Mouse (Mus musculus) mesoderm, embryonic 11.5 days (tissue): ENCODE measurements around the gene Olfr548-ps1.
"Not testable (repeated sequence)": the region's sequence is repeated elsewhere in the genome, so short reads cannot be mapped to it uniquely, and the experiment has no call there.

Experiments
- DNase-seq: peaks from one replicate; pipeline ENCODE4 v3.0.0-alpha.2; 2012; ENCODE audit warnings: low read depth, low spot score

Olfr548-ps1 gene

DNA sequence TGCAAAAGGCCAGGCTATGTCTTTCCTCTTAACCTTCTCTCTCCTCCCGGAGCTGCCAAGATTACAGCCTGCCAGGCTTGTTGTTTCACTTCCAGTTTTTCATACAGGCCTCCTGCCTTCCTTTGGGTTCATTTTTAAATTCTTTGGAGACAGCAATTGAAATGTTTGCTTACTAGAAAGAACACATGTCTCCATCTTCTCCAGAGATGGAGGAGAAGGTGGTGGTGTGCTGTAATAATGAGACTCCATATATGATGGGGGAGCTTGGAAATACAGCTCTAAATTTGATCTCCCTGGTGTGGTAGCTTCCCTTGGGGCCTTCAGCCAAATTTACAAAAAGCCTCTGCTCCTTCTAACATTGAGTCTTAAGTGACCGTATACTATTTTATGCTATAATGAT, at the start of gene Olfr548-ps1:
Gene Olfr548-ps1 (plus strand): TSS at position 301 of the 400 bp plus-strand sequence.
- DNase-seq, result no peak

DNA sequence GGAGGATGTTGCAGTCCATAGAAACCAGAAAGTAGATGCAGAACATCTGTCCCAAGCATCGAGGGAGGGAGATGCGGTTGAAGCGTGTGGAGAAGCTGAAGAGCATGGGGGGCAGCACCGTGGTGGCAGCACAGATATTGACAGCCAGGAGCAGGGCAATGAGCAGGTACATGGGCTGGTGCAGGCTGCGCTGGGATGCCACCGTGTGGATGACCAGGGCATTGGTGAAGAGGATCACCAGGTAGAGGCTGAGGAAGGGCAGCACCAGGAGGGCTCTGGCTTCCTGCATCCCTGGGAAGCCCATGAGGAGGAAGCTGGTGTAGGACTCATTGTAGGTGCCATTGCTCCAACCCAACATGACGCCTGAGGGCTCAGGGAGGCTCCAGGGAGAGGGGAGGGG, 46.3 kb upstream of the Olfr548-ps1 start:
- DNase-seq, result not testable (repeated sequence)

DNA sequence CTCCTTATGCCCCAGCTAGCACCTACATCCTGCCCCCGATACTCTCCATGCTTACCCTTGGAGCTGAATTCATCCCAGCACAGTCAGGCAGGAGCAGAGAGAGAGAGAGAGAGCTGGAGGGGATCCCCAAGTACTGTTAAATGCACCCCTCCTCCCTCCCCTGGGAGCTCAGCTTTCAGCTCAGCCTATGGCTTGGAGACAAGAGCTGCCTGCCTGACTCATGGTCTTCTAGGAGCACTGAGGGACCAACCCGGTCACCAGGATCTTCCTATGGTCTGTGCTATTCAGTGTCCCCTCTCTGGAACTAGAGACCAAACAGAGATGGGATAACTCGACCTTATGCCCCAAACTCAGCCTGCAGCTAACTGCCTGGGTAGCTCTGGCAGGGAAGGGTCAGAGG, 41.2 kb upstream of the Olfr548-ps1 start, which contains the start of gene Olfr545:
Gene Olfr545 (minus strand): TSS at position 101 of the 400 bp plus-strand sequence.
- DNase-seq, result no peak

DNA sequence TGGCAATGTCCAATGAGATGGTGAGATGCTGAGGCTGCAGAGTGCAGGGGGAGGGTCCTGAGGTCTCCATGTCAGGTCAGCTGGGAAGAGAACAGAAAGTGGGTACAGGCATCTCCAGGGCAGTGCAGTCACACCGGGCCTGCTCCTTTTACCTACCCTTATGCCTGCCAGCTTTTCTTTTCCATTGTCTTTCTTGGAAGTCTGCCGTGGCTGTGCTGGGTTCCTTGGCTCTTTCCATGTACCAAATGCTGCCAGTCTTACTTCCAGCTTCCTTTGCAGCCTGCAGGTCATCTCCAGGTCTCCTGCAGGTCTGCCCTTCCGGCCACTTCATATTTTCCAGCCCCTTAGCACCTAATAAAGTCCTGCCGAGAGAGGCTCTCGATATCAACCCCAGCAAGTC, 38.7 kb upstream of the Olfr548-ps1 start:
- no peak for DNase-seq

DNA sequence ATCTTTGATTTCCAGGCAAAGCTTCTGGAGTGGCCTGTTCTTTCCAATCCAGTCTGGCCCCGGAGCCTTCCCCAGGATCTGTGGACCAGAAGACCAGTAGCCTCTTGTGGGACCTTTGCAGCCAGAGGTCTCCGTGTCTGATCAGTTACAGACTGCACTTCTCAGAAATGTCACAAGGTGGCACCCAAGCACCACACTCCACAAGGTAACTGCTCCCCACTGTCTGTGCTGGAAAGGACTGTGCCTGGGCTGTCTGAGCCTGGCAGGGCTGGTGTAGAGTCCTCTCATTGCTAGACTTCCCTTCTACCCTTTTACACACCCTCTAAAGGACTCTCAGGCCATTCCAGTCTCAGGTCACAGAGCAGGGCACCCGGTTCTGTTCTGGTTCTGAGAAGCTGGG, 33.8 kb upstream of the Olfr548-ps1 start:
- peak; percentile 79 for DNase-seq

DNA sequence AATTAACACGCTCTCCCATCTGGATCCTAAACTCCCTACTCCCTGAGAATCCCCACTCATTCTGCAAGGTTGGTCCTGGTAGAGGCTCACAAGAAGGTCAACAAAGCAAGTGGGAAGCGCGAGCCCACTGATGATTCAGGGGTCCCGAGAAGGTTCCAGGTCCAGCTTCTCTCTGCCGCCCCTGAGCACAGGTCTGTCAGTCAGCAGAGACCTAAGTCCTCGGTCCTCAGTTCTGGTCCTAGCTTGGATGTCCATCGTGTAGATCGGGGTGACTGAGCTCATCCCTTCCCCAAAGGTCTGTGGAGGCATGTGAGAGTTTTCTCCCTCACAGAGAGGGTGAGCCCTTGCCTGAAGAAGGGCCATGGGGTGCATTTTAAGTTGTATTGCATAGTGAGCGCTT, 32.6 kb upstream of the Olfr548-ps1 start:
- no peak for DNase-seq

DNA sequence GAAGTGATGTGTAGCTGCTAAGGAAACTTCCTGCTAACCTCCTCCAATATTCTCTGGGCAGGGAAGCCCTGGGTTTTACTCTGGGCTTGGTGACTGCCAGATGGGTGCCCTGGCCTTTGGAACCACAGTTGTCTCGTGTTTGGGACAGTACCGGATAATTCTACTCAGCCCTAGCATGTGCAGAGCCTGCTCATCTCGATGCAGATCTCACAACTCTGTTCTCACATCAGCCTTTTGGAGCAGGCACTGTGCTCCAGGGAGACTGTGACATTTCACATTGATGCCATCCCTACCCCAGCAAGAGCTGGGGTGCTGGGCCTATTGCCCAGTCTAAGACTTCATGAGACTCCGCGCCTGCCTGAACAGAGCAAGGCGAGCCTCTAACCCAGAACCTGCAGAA, 32.0 kb upstream of the Olfr548-ps1 start:
- no peak for DNase-seq

DNA sequence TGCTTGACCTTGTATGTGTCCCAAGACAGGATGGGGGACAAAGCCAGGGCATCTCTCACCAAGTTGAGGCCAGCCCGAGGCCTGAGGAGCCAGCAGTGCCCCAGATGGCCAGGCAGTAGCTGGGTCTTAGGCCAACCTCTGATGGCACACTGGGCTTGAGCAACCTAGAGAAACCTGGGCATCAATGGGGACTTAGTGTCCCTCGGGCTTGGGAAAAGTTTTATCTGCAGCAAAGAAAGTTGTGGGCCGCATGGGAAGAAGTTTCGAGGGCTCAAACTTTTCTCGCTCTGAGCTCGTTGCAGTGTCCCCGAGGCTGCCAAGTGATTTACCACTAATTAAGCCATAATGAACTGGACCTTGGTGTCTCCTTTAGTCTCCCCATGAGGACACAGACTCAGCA, 31.0 kb upstream of the Olfr548-ps1 start:
- no peak for DNase-seq

DNA sequence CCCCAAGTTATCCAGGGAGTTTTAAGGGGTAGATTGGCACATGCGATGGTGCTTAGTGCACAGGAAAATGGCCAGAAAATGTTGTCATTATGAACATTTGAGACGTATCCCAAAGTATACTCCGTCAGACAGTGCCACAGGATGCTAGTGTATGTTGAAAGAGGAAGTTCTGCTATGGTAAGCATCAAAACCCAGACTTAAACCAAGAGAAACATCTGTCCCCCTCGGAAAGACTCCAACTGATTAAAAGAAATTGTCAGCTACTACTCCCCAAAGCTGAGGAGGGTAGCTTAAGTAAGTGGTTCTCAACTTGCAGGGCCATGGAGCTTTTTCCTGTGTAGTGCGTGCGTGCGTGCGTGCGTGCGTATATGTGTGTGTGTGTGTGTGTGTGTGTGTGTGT, 28.8 kb upstream of the Olfr548-ps1 start:
- DNase-seq, result no peak

DNA sequence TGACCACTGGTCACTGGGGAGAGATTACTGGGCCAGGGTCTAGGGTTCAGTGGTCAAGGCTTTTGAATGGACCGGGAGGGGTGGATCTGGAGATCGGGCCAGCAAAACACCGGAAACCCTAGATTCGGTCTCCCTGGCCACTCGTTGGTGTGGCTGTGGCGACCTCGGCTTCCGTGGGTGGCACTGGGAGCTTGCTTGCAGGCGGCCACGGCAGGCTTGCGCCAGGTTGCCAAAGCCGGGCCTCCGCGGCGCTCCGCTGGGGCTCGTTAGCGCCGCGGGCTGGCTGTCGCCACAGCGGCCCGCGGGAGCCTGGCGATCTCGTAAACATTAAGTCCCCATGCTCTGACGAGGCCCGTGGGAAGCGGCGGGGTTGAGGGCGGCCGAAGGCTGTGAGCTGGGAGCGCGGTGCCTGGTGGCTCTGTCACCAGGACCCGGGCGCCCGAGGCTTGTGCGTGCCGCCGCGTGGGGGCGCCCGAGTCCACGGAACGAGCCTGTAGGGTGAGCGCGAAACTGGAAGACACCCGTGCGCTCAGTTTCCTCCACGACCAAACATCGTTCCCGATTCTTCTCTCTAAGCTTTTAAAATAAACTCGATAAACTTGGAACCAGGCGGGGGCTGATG, 27.8 kb upstream of the Olfr548-ps1 start:
- peak; percentile 85 for DNase-seq

DNA sequence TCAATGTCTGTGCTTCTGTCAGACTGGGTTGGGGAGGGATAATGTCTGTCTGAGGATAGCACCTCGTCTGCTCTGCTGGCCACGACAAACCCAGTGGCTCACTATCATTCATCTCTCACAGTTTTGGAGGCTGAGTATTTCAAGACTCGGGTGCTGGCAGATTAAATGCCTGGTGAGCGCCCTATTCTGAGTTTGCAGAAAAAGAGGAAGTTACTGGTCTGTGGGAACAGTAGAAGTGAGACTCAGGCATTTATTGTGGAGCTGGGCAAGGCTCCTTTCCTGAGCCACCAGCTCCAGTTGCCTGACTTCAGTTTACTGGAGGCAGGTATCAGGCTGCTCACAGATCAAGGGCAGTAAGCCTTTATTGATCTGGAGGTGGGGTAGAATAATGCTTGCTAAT, 26.6 kb upstream of the Olfr548-ps1 start:
- no peak for DNase-seq

DNA sequence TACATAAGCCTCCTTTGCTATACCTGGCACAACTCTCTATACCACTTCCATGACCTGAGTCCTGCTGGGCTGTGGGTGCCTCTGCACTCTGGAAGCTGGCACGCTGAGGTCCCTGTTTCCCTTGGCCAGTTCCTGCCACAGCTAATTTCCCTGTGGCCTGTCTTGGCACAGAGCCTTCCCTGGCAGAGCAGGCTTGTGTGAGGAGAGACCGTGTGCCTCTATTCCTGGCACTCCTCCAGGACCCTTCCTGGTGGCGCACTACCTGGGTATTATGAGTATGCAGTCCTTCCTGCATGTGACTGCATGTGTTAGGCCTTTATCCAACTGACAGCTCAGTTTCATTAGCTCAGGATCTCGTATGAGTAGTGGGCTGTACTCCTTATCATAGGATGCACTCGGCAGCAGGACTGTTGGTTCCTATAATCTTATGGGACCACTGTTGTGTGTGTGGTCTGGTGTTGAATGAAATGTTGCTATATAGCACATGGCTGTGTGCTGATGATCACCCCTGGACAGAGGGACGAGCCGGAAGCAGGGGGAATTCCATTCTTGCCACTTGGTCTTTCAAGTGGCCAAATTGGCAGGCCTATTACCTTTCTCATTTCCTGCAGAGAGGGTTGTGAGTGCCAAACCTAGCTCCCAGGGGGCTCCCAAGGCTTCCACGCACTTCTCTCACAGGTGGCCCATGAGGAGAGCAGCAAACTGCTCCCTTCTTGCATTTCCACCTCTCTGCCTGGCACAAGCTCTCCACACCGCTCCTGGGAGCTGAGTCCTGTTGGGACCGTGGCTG, 24.2 kb upstream of the Olfr548-ps1 start:
- DNase-seq, result no peak

DNA sequence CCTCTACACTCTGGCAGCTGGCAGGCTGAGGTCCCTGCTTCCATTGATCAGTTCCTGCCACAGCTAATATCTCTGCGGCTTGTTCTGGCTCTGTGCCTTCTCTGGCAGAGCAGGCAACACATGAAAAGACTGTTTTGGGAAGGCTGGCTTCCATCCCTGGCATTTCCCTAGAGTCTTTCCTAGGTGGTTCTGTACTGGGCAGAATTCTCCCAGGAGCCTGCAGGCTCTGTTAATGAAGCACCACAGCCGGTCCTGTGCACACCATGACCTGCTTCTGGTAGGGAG, 23.7 kb upstream of the Olfr548-ps1 start:
- DNase-seq, result no peak

DNA sequence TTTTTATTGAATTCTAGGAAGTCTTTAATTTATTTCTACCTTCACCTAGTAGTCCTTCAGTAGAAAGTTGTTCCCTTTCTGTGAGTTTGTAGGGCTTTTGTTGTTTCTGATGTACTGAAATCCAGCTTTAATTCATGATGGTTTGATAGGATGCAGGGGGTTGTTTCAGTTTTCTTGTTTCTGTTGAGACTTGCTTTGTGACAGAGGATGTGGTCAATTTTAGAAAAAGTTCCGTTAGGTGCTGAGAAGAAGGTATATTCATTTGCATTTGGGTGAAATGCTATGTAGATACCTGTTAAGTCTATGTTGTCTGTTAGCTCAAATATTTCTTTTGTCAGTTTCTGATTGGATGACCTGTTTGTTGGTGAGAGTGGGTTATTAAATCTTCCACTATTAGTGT, 11.6 kb upstream of the Olfr548-ps1 start:
- no peak for DNase-seq

DNA sequence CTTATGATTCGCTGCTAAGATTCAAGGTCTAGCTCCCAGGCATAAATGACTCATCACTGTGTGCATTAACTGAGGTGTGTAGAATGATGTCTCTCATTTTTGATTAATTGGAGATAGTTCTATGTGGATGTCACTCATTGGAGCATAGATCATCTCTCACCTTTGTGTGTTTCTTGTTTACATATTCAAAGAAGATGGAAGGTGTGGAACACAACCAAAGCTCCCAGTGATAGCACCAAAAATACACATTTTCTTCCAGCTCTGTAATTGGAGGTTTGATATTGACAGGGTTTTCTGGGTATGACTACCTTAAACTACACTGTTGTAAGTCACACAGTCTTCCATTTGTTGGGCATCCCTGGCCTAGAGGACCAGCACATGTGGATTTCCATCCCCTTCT, 6.2 kb upstream of the Olfr548-ps1 start, which contains the start of gene Olfr547:
Gene Olfr547 (plus strand): TSS at position 301 of the 400 bp plus-strand sequence.
- no peak for DNase-seq

DNA sequence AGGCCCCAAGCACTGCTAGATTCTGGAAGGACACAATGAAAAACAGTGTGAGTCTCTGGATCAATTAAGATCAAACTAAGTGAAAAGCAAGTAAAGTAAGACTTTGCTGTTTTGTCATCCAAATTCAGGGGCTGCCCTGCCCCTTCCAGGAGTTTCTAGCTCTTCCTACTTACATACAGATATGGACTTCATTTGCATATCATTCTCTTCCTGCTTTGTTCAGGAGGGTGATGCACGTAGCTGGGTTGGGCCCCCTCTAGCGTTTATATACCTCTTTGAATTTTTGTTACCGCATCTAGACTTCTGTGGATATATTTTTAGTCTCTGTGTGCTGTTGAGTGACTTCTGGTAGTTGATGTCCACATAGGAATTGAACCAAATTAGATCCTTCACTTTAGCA, 555 bp downstream of the Olfr548-ps1 start:
- DNase-seq, result no peak

DNA sequence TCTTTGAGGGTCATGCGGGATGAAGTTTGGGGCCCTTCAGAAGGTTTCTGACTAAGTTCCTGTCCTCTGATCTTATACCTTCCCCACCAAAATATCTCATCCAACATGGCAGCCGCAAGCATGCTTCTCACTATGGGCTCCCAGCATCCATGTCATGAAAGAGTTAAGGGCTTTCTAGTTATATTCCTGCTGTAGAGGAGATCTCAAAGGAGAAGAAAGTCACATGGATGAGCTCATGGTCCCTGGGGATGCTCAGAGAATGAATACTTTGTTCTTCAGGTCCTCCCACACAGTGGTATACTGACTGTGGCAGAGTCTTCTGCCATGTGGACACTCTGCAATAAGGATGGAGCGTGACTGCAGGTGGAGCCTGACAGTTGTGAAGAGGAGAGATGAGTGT, 8.9 kb downstream of the Olfr548-ps1 start, which contains the start of gene Olfr549:
Gene Olfr549 (plus strand): TSS at position 301 of the 400 bp plus-strand sequence.
- DNase-seq, result no peak

DNA sequence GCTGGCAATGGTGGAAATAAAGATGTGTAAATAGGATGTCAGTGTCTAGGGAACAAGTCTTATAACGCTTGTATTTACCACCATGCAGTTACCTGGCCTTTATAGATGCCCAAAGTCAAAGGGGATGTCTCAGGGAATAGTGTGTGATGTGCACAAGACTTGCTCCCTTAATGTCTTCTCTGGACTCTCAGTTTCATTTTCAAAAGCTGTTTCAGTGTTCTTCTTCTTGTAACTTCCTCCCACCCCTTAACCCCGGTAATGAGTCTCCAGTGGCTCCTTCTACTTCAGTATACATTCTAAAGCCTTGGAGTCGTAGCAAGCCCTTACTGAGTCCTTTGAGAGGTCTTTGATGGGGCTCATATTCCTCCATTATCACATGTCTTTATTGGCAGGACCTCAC, 12.6 kb downstream of the Olfr548-ps1 start:
- no peak for DNase-seq

DNA sequence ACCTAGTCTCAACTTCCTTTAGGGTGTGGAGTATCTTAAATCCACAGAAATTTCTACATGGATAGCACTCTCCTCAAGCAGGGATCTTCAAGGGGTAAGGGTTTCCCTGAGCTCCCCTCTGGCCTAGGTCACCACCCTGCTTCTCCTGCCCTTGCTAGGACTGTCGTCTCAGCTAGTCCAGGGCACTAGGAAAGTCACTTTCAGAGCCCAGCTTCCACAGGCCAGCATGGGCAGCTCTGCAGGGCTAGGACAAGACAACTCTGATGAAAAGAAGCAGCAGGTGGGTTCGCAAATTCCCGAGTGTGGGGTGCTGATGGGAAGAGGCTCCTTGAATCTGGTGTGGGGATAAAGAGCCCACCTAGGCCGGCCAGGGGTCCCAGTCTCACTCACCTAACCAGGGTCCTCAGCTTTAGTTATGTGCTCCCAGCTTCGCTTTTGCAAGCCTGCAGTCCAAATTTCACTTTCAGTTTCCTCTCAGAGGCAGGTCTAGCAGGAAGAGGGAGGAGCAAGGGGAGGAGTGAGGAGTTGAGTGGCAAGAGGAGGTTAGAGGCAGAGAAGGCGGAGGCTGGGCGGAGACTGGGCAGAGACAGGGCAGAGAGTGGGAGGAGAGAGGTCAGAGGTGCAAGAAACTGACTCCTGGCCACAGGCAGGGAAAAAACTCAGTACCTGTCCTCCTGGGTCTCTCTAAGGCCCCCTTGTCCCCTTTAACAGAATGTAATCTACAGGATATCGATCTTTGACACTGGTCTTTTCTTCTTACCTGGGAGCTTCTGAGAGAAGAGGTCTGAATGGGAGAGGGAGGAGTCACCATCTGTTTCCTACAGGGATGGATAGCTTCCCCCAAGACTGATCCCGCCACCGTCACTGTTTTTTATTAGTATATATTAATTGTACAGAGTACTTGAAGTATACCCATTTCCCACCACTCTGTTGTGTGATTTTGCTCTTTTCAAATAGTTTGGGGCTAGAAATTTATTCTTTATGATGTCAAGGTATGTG, 24.6 kb downstream of the Olfr548-ps1 start, which contains the start of gene Trim21:
Gene Trim21 (minus strand): TSS at position 488 of the 999 bp plus-strand sequence.
- peak; percentile 75 for DNase-seq

DNA sequence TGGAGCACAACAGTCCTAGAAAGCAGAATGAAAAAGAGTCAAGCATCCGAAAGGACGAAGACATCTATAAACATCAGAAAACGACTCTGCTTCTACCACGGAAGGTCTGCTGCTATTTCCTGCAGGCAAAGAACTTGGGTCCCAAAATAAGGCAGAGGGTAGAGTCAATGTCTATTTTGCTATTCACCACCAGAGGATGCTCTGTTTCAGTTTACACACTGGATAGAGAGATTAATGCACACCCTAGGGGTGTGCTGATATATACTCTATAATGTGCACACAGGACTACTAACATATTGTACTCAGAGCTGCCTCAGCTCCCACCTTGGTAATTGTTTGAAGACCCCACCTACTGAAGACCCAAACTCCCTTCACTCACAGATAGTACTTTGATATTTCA, 25.5 kb downstream of the Olfr548-ps1 start:
- no peak for DNase-seq

DNA sequence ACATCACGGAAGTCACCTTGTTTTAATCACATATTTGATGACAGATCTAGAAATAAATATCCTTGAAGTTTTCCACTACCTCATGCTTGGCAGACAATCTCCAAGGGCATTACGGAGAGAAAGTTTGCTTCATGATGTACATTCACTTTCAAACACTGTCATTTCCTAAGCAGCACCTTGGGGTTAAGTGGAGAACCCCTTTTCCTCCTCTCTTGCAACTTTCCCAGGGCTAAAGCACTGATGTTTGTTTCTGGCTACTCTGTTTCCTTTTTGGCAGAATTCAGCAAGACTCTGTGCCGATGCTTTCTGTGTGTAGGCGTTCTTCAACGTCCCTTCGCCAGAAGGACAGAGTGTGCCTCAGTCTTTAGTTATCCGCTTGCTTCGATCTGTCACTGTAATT, 30.4 kb downstream of the Olfr548-ps1 start, which contains the start of gene Olfr550:
Gene Olfr550 (plus strand): TSS at position 301 of the 400 bp plus-strand sequence.
- no peak for DNase-seq
